Mouse (Mus musculus) adrenal gland (tissue): ENCODE results near the gene Gpr88.

Experiments used
- intact Hi-C: fragments of 180-260 bp; cut with DNase I; formaldehyde crosslinking; loops from one replicate; pipeline ENCODE4 v1.15.1; 2025

Gene Gpr88

DNA sequence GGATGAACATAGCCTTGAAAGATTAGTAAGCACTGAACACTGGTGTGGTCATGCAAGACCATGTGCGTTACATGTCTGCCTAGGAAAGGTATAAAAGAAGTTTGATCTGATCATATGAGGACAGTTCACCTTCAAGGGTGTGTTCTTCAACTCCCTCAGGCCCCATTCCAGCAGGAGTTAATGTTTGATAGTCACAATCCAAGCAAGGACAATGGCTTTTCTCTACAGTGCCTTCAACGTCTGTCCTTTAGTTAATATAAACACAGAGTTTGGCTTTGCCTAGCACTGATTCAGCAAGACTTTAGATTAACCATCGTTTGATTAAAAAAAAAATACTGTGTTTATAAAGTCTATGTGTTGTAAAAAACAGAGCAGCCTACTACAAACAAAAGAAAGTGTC, 49.4 kb downstream of the Gpr88 start:
- intact Hi-C loops, result no loop called here

DNA sequence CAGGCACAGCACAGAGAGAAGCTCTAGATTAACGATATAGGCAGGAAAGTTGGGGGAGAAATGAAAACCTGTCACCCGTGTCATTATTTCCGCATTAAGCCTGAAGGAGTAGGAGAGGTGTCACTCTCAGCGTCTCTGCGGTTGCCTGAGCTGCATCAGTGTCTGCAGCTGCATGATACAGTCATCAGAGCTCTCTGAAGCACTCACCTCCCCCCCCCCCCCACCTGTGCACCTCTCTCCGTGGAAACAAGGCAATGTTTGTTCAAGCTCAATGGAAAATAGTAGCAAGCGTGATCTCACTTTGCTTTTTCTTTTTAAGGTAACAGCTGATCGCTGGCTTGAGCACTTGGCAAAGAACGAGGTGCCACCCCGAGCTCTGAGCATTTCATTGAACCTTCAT, 53.2 kb downstream of the Gpr88 start:
- intact Hi-C loops, result no loop called here
